Mouse (Mus musculus) forebrain, embryonic 16.5 days (tissue): ENCODE data around the gene Rassf8. TPM values are rescaled to one million over a fixed set of nuclear protein-coding genes. Genes with fewer than 3 reads are reported as not detected.
A peak's percentile ranks its signal among the peaks of the same experiment; 100 is the strongest.

Source experiments
- ATAC-seq: fragments of 200-750 bp; cut with Nextera tagmentation; 2 replicates; pipeline ENCODE4 v1.8.0; 2017; ENCODE audit warnings: mild to moderate bottlenecking, moderate library complexity
- H3K27ac ChIP-seq: fragments of 300-500 bp; sonication (generic); 2 replicates; pipeline ENCODE4 v1.5.1; 2014; ENCODE audit warnings: low read length, control low read depth
- H3K27me3 ChIP-seq: fragments of 300-500 bp; sonication (generic); replicated peaks from 2 replicates; pipeline ENCODE4 v1.6.1; 2014; ENCODE audit warnings: low read length; ENCODE audit not compliant: control insufficient read depth, insufficient read depth
- H3K36me3 ChIP-seq: fragments of 300-500 bp; sonication (generic); 2 replicates; pipeline ENCODE4 v1.6.1; 2014; ENCODE audit not compliant: control insufficient read depth, insufficient read depth
- H3K4me1 ChIP-seq: fragments of 300-500 bp; sonication (generic); replicated peaks from 2 replicates; pipeline ENCODE4 v1.6.1; 2014; ENCODE audit warnings: low read length; ENCODE audit not compliant: control insufficient read depth, insufficient read depth
- H3K4me2 ChIP-seq: fragments of 300-500 bp; sonication (generic); 2 replicates; pipeline ENCODE4 v1.6.1; 2014; ENCODE audit warnings: mild to moderate bottlenecking, low read length, control low read depth
- H3K4me3 ChIP-seq: fragments of 300-500 bp; sonication (generic); replicated peaks from 2 replicates; pipeline ENCODE4 v1.5.1; 2014; ENCODE audit warnings: mild to moderate bottlenecking, low read length, control low read depth
- H3K9ac ChIP-seq: fragments of 300-500 bp; sonication (generic); replicated peaks from 2 replicates; pipeline ENCODE4 v1.6.1; 2014; ENCODE audit warnings: low read depth, low read length, control low read depth
- H3K9me3 ChIP-seq: fragments of 300-500 bp; sonication (generic); 2 replicates; pipeline ENCODE4 v1.6.1; 2016; ENCODE audit warnings: low read length; ENCODE audit not compliant: control insufficient read depth
- WGBS: fragments of 180-500 bp; shearing (Covaris S2); extraction: QIAGEN DNeasy Blood & Tissue Kit; methylation state at CpG from one replicate; pipeline ENCODE4 v1.1.7; 2014; 5-methylcytosine and 5-hydroxymethylcytosine counted together
- polyA plus RNA-seq: library from polyadenylated mRNA; unstranded; fragments of >200 nt; fragmentation: Nextera tagmentation; extraction: Ambion mirVana; gene quantifications from 2 replicates; pipeline ENCODE4 v1.2.1, GENCODE M21; 2015

The Rassf8 gene
- polyA plus RNA-seq, 1 experiment from 2014 or later = 3.4 TPM

- Histone ChIP-seq H3K4me1 (0 out of 2 replicates have a peak, but pooled peaks cover 3% of the 10 kb centered on the region), H3K4me2 (no peak overlapping the region), H3K9me3 (no peaks in the 10 kb centered on the region), H3K27me3 (no peaks in the 10 kb centered on the region), H3K36me3 (no peaks in the 10 kb centered on the region), H3K4me3 (no peak overlapping the region), H3K27ac (no peak overlapping the region), H3K9ac (no peak overlapping the region)
- ATAC-seq = no peak
- WGBS = 74% methylated on average over 2 of the region's 2 CpGs
These were observed 35.4 kb downstream of the Rassf8 start for GRCm38 (mm10) chr6:145781966-145782365.

GRCm38 (mm10) chr6:145787311-145787710, 40.8 kb downstream of the Rassf8 start:
- no peaks in the 10 kb centered on the region for H3K27me3 ChIP-seq
- H3K9me3 ChIP-seq = no peaks in the 10 kb centered on the region
- H3K27ac ChIP-seq = no peak overlapping the region
- H3K9ac ChIP-seq = no peak overlapping the region
- no peaks in the 10 kb centered on the region for H3K36me3 ChIP-seq
- WGBS = 85% methylated on average over 2 of the region's 2 CpGs
- no peaks in the 10 kb centered on the region for H3K4me1 ChIP-seq
- no peak overlapping the region for H3K4me3 ChIP-seq
- ATAC-seq = no peak
- H3K4me2 ChIP-seq = no peak overlapping the region

GRCm38 (mm10) chr6:145789738-145790137, 43.2 kb downstream of the Rassf8 start:
- no peaks in the 10 kb centered on the region for H3K36me3 ChIP-seq
- 94% methylated on average over 4 of the region's 4 CpGs for WGBS
- H3K27ac ChIP-seq = no peak overlapping the region
- H3K4me1 ChIP-seq = no peaks in the 10 kb centered on the region
- H3K4me3 ChIP-seq = no peak overlapping the region
- H3K27me3 ChIP-seq = no peaks in the 10 kb centered on the region
- no peak overlapping the region for H3K4me2 ChIP-seq
- H3K9me3 ChIP-seq = no peaks in the 10 kb centered on the region
- no peak overlapping the region for H3K9ac ChIP-seq
- ATAC-seq = no peak

GRCm38 (mm10) chr6:145792373-145792772, 45.8 kb downstream of the Rassf8 start:
- Histone ChIP-seq H3K27me3 (no peaks in the 10 kb centered on the region), H3K9ac (no peak overlapping the region), H3K4me1 (peaks cover 8% of the 10 kb centered on the region), H3K36me3 (no peaks in the 10 kb centered on the region), H3K4me3 (no peak overlapping the region), H3K27ac (no peak overlapping the region), H3K4me2 (no peak overlapping the region), H3K9me3 (no peaks in the 10 kb centered on the region)
- no peak for ATAC-seq
- 72% methylated on average over 7 of the region's 7 CpGs for WGBS

- Histone ChIP-seq H3K9me3 (no peaks in the 10 kb centered on the region), H3K4me1 (peaks cover 8% of the 10 kb centered on the region), H3K27me3 (no peaks in the 10 kb centered on the region), H3K9ac (no peak overlapping the region), H3K4me3 (no peak overlapping the region), H3K4me2 (no peak overlapping the region), H3K27ac (no peak overlapping the region), H3K36me3 (no peaks in the 10 kb centered on the region)
- peak; percentile 55 for ATAC-seq
- 21% methylated on average over 4 of the region's 4 CpGs for WGBS
These were observed 46.6 kb downstream of the Rassf8 start for GRCm38 (mm10) chr6:145793109-145793593.

GRCm38 (mm10) chr6:145794671-145795070, 48.1 kb downstream of the Rassf8 start:
- no peak for ATAC-seq
- no peak overlapping the region for H3K9ac ChIP-seq
- 65% methylated on average over 4 of the region's 4 CpGs for WGBS
- no peaks in the 10 kb centered on the region for H3K9me3 ChIP-seq
- no peak overlapping the region for H3K4me3 ChIP-seq
- H3K4me2 ChIP-seq = no peak overlapping the region
- no peaks in the 10 kb centered on the region for H3K36me3 ChIP-seq
- no peak overlapping the region for H3K27ac ChIP-seq
- no peaks in the 10 kb centered on the region for H3K27me3 ChIP-seq
- H3K4me1 ChIP-seq = peaks cover 8% of the 10 kb centered on the region

- H3K9ac ChIP-seq = no peak overlapping the region
- no peak overlapping the region for H3K4me3 ChIP-seq
- H3K4me1 ChIP-seq = peaks cover 8% of the 10 kb centered on the region
- H3K9me3 ChIP-seq = no peaks in the 10 kb centered on the region
- ATAC-seq = no peak
- no peaks in the 10 kb centered on the region for H3K36me3 ChIP-seq
- H3K4me2 ChIP-seq = no peak overlapping the region
- H3K27me3 ChIP-seq = no peaks in the 10 kb centered on the region
- 46% methylated on average over 14 of the region's 14 CpGs for WGBS
- H3K27ac ChIP-seq = no peak overlapping the region
These were observed 49.9 kb downstream of the Rassf8 start for GRCm38 (mm10) chr6:145796191-145797023.

GRCm38 (mm10) chr6:145797692-145798091, 51.1 kb downstream of the Rassf8 start:
- H3K4me3 ChIP-seq = no peak overlapping the region
- no peaks in the 10 kb centered on the region for H3K36me3 ChIP-seq
- H3K9ac ChIP-seq = no peak overlapping the region
- ATAC-seq = peak; percentile 50; the same call in 1 of the 2 replicates
- 40% methylated on average over 3 of the region's 3 CpGs for WGBS
- H3K27ac ChIP-seq = no peak overlapping the region
- H3K9me3 ChIP-seq = no peaks in the 10 kb centered on the region
- H3K27me3 ChIP-seq = no peaks in the 10 kb centered on the region
- H3K4me2 ChIP-seq = no peak overlapping the region
- peaks cover 8% of the 10 kb centered on the region for H3K4me1 ChIP-seq

GRCm38 (mm10) chr6:145801796-145802488, 55.4 kb downstream of the Rassf8 start:
- 78% methylated on average over 3 of the region's 3 CpGs for WGBS
- no peak overlapping the region for H3K4me3 ChIP-seq
- H3K4me1 ChIP-seq = peaks cover under 1% of the 10 kb centered on the region; the same call in 1 of the 2 replicates
- H3K36me3 ChIP-seq = no peaks in the 10 kb centered on the region
- no peak overlapping the region for H3K9ac ChIP-seq
- no peaks in the 10 kb centered on the region for H3K9me3 ChIP-seq
- H3K4me2 ChIP-seq = no peak overlapping the region
- ATAC-seq = no peak
- H3K27me3 ChIP-seq = no peaks in the 10 kb centered on the region
- no peak overlapping the region for H3K27ac ChIP-seq
